Mouse (Mus musculus) hindbrain, postnatal 0 days (tissue): Measurements from ENCODE around the gene Emsy. TPM values are rescaled to one million over a fixed set of nuclear protein-coding genes. Genes with fewer than 3 reads are reported as not detected.

ENCODE experiments used
- ATAC-seq: fragments of 200-750 bp; cut with Nextera tagmentation; 2 replicates; pipeline ENCODE4 v1.8.0; 2017; ENCODE audit warnings: mild to moderate bottlenecking, moderate TSS enrichment, moderate library complexity
- DNase-seq: peaks from one replicate; pipeline ENCODE4 v3.0.0-alpha.2; 2015; ENCODE audit warnings: low spot score
- H3K27ac ChIP-seq: fragments of 300-500 bp; sonication (generic); 2 replicates; pipeline ENCODE4 v1.5.1; 2014; ENCODE audit warnings: mild to moderate bottlenecking
- H3K27me3 ChIP-seq: fragments of 300-500 bp; sonication (generic); 2 replicates; pipeline ENCODE4 v1.6.1; 2014; ENCODE audit warnings: low read length, mixed read lengths; ENCODE audit not compliant: insufficient read depth
- H3K36me3 ChIP-seq: fragments of 300-500 bp; sonication (generic); 2 replicates; pipeline ENCODE4 v1.6.1; 2014; ENCODE audit warnings: low read length, mixed read lengths; ENCODE audit not compliant: insufficient read depth
- H3K4me1 ChIP-seq: fragments of 300-500 bp; sonication (generic); 2 replicates; pipeline ENCODE4 v1.6.1; 2014; ENCODE audit warnings: antibody characterized with exemption, low read length, mixed read lengths; ENCODE audit not compliant: insufficient read depth
- H3K4me2 ChIP-seq: fragments of 300-500 bp; sonication (generic); 2 replicates; pipeline ENCODE4 v1.6.1; 2014; ENCODE audit warnings: low read depth, mild to moderate bottlenecking, low read length, moderate library complexity, mixed read lengths
- H3K4me3 ChIP-seq: fragments of 300-500 bp; sonication (generic); 2 replicates; pipeline ENCODE4 v1.5.1; 2014; ENCODE audit warnings: low read length
- H3K9ac ChIP-seq: fragments of 300-500 bp; sonication (generic); replicated peaks from 2 replicates; pipeline ENCODE4 v1.6.1; 2014; ENCODE audit warnings: mild to moderate bottlenecking, low read length, moderate library complexity, mixed read lengths
- H3K9me3 ChIP-seq: fragments of 300-500 bp; sonication (generic); 2 replicates; pipeline ENCODE4 v1.6.1; 2016; ENCODE audit warnings: low read length, mixed read lengths
- CTCF ChIP-seq: IDR thresholded peaks from 2 replicates; pipeline ENCODE4 v1.5.1; 2016; ENCODE audit warnings: antibody characterized with exemption, control low read depth, low read depth
- WGBS: fragments of 180-500 bp; shearing (Covaris S2); extraction: QIAGEN DNeasy Blood & Tissue Kit; methylation state at CpG from one replicate; pipeline ENCODE4 v1.1.7; 2014; 5-methylcytosine and 5-hydroxymethylcytosine counted together
- polyA plus RNA-seq: library from polyadenylated mRNA; unstranded; fragments of >200 nt; fragmentation: Nextera tagmentation; extraction: Ambion mirVana; gene quantifications from 2 replicates; pipeline ENCODE4 v1.2.1, GENCODE M21; 2015
- total RNA-seq: library from RNA; depleted of rRNA; stranded (reverse); fragments of >200 nt; gene quantifications from 2 replicates; pipeline ENCODE4 v1.2.3, GENCODE M21; 2014

Emsy gene
- total and polyA plus RNA-seq, 2 experiments from 2014 or later: 18.3 to 45.4 TPM

GRCm38 (mm10) chr7:98607158-98607557 is 49.4 kb downstream of the Emsy start:
- no peaks in the 10 kb centered on the region for H3K27me3 ChIP-seq
- H3K36me3 ChIP-seq: peaks cover 5% of the 10 kb centered on the region; the same call in 1 of the 2 replicates
- H3K4me2 ChIP-seq: no peak overlapping the region
- H3K4me3 ChIP-seq: no peak overlapping the region
- peak; percentile 61 for TF ChIP-seq CTCF
- 77% methylated on average over 4 of the region's 4 CpGs for WGBS
- peak; percentile 23 for DNase-seq
- ATAC-seq: no peak
- H3K9ac ChIP-seq: no peak overlapping the region
- H3K27ac ChIP-seq: no peak overlapping the region
- no peaks in the 10 kb centered on the region for H3K9me3 ChIP-seq
- no peaks in the 10 kb centered on the region for H3K4me1 ChIP-seq

- no peak overlapping the region for H3K4me2 ChIP-seq
- no peak for TF ChIP-seq CTCF
- DNase-seq: no peak
- H3K27ac ChIP-seq: no peak overlapping the region
- no peak overlapping the region for H3K4me3 ChIP-seq
- no peak overlapping the region for H3K9ac ChIP-seq
- no peaks in the 10 kb centered on the region for H3K27me3 ChIP-seq
- H3K36me3 ChIP-seq: peaks cover 9% of the 10 kb centered on the region; the same call in 1 of the 2 replicates
- no peak for ATAC-seq
- no peaks in the 10 kb centered on the region for H3K9me3 ChIP-seq
- WGBS: 93% methylated on average over 4 of the region's 4 CpGs
- H3K4me1 ChIP-seq: no peaks in the 10 kb centered on the region
Measured at GRCm38 (mm10) chr7:98601715-98602114, 54.9 kb downstream of the Emsy start.

GRCm38 (mm10) chr7:98597402-98597801 is 59.2 kb downstream of the Emsy start:
- 71% methylated on average over 8 of the region's 8 CpGs for WGBS
- Histone ChIP-seq H3K27ac (no peak overlapping the region), H3K36me3 (peaks cover 38% of the 10 kb centered on the region), H3K4me1 (no peaks in the 10 kb centered on the region), H3K9ac (no peak overlapping the region), H3K4me3 (no peak overlapping the region), H3K9me3 (no peaks in the 10 kb centered on the region), H3K4me2 (no peak overlapping the region), H3K27me3 (no peaks in the 10 kb centered on the region)
- no peak for DNase-seq
- TF ChIP-seq CTCF: no peak
- ATAC-seq: no peak

DNA sequence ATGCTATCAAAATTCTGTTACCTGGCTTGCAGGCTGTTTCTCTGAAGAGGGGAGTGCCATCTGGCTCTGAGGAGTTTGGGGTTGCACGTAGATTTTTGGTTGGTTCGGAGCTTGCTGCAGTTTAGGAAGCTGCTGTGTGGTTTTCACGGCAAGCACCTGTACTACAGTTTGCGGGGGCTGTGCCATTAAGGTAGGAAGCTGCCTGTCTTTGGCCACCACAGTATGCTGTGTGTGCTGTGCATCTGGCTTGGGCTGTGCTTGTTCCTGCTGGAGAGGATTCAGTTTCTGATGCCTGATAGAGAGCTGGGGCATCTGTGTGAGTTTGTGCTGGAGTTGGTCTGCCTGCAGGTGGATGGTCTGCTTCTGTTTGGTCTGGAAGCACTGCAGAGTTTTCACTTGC is 61.9 kb downstream of the Emsy start:
- TF ChIP-seq CTCF: no peak
- H3K4me1 ChIP-seq: no peaks in the 10 kb centered on the region
- no peak overlapping the region for H3K4me2 ChIP-seq
- H3K9ac ChIP-seq: no peak overlapping the region
- H3K27me3 ChIP-seq: no peaks in the 10 kb centered on the region
- 96% methylated on average over 4 of the region's 4 CpGs for WGBS
- H3K27ac ChIP-seq: no peak overlapping the region
- no peak for DNase-seq
- no peak for ATAC-seq
- H3K4me3 ChIP-seq: no peak overlapping the region
- H3K9me3 ChIP-seq: no peaks in the 10 kb centered on the region
- peaks cover 36% of the 10 kb centered on the region for H3K36me3 ChIP-seq

DNA sequence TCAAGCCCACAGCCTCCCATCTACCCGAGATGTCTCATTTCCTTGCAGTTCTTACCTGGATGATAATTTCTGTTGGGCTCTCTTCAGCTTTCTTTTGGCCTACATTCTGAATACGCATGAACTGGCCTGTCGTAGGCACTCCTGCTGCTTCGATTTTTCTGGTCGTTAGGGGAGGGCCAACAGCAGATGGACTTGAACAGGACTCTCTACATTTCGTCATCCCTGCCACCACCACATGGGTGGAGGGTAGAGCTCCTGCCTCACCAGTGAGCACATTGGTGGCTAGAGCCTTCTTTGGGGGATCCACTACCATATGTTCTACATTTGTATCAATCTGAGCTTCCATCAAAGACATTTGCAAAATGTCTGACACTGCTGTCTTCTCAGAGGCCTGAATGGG is 63.3 kb downstream of the Emsy start:
- no peaks in the 10 kb centered on the region for H3K4me1 ChIP-seq
- TF ChIP-seq CTCF: no peak
- WGBS: 70% methylated on average over 6 of the region's 6 CpGs
- H3K36me3 ChIP-seq: peaks cover 36% of the 10 kb centered on the region
- H3K4me2 ChIP-seq: no peak overlapping the region
- no peaks in the 10 kb centered on the region for H3K27me3 ChIP-seq
- no peak overlapping the region for H3K4me3 ChIP-seq
- no peaks in the 10 kb centered on the region for H3K9me3 ChIP-seq
- no peak overlapping the region for H3K27ac ChIP-seq
- DNase-seq (no peak), ATAC-seq (no peak)
- H3K9ac ChIP-seq: no peak overlapping the region

GRCm38 (mm10) chr7:98589028-98589427 is 67.6 kb downstream of the Emsy start:
- H3K36me3 ChIP-seq: peaks cover 12% of the 10 kb centered on the region; the same call in 1 of the 2 replicates
- DNase-seq (peak; percentile 67), ATAC-seq (no peak)
- no peak overlapping the region for H3K9ac ChIP-seq
- peak; percentile 62 for TF ChIP-seq CTCF
- H3K4me1 ChIP-seq: no peaks in the 10 kb centered on the region
- H3K4me2 ChIP-seq: no peak overlapping the region
- 69% methylated on average over 3 of the region's 3 CpGs for WGBS
- no peaks in the 10 kb centered on the region for H3K27me3 ChIP-seq
- H3K4me3 ChIP-seq: no peak overlapping the region
- H3K9me3 ChIP-seq: no peaks in the 10 kb centered on the region
- no peak overlapping the region for H3K27ac ChIP-seq

GRCm38 (mm10) chr7:98586313-98586712 is 70.3 kb downstream of the Emsy start:
- no peak for TF ChIP-seq CTCF
- no peaks in the 10 kb centered on the region for H3K4me1 ChIP-seq
- no peaks in the 10 kb centered on the region for H3K9me3 ChIP-seq
- no peak overlapping the region for H3K27ac ChIP-seq
- DNase-seq: no peak
- no peaks in the 10 kb centered on the region for H3K36me3 ChIP-seq
- no peak overlapping the region for H3K9ac ChIP-seq
- no peak for ATAC-seq
- no peak overlapping the region for H3K4me2 ChIP-seq
- H3K4me3 ChIP-seq: no peak overlapping the region
- 82% methylated on average over 3 of the region's 3 CpGs for WGBS
- no peaks in the 10 kb centered on the region for H3K27me3 ChIP-seq
